Mouse (Mus musculus) myocyte (in vitro differentiated cells): ENCODE results near the gene Rab6b.

ENCODE experiments used
- MYOG ChIP-seq, 3 experiments: IDR thresholded peaks; one replicate each; pipeline ENCODE4 v1.6.1; 2011; ENCODE audit warnings: control low read depth in 2 of 3, low read depth in 2 of 3, mild to moderate bottlenecking in 2 of 3; ENCODE audit not compliant: insufficient read length in 2 of 3, control insufficient read depth in 1 of 3, insufficient read depth in 1 of 3
- POLR2A ChIP-seq: IDR thresholded peaks from one replicate; pipeline ENCODE4 v1.6.1; 2011; ENCODE audit warnings: low read depth, mild to moderate bottlenecking, control low read depth, moderate library complexity; ENCODE audit not compliant: insufficient read length
- SRF ChIP-seq: IDR thresholded peaks from one replicate; pipeline ENCODE4 v1.6.1; 2011; ENCODE audit warnings: low read depth; ENCODE audit not compliant: control insufficient read depth, insufficient read length
- TCF3 ChIP-seq: IDR thresholded peaks from one replicate; pipeline ENCODE4 v1.6.1; 2011; ENCODE audit warnings: low read depth, control low read depth; ENCODE audit not compliant: insufficient read length
- USF1 ChIP-seq: IDR thresholded peaks from one replicate; pipeline ENCODE4 v1.6.1; 2011; ENCODE audit warnings: low read depth, mild to moderate bottlenecking, control low read depth, moderate library complexity

- TF ChIP-seq POLR2A, result no peak
- no peak for TF ChIP-seq USF1
- no peak for TF ChIP-seq TCF3
- no peak for TF ChIP-seq SRF
- no peak for TF ChIP-seq MYOG (IDR thresholded peaks at IDR 0.05; ENCODE audit: control insufficient read depth in 1 of 3, insufficient read depth in 1 of 3, insufficient read length in 2 of 3, low read depth in 2 of 3)
Measured at GRCm38 (mm10) chr9:103121546-103121945, 10.0 kb downstream of the Rab6b start.
